Mouse (Mus musculus): Measurements from ENCODE around the gene Hes2.

The Hes2 gene

DNA sequence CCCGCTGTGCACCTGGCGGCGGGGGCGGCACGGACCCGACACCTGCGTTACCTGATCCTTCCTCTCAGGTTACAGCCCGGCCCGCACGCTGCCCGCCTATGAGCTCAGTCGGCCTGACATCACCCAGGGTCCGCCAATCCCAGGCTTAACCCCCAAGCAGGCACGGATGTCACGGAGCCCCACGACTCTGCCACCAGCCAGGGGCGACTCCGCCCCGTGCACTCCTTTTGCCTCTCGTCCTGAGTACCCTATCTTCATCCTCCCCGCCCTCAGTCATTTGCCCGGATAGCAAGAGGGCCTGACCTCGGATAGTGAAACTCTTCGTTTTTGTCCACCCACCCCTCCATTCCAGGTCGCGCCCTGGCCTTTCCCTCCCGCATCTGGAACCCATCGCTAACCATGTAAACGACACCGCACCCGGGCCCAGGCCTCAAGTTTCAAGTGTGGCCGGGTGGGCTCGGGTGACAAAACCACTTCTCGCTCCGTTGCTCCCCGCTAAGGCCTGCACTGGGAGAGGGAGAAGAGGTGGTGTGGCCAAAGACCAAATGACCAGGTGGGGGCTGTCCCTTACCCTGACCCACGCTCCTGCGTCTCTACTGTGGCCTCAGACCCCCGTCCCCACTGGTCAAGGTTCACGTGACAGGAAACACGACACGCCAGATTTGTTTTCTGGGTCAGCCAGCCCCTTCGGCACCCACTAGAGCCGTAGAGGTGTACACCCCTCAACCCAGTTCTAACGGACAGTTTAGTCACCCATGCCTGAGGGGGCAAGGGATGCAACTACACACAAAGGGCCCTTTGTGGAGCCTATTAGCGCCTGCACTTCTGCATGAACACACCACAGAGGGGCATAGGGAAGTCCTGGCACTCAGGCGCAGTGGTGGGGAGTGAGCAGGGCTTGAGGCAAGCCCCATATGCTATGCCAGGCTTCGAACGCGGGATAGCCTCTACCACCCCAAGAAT, 26.6 kb upstream of the Hes2 start:
- no peak for DNase-seq (ENCODE audit: low spot score)

DNA sequence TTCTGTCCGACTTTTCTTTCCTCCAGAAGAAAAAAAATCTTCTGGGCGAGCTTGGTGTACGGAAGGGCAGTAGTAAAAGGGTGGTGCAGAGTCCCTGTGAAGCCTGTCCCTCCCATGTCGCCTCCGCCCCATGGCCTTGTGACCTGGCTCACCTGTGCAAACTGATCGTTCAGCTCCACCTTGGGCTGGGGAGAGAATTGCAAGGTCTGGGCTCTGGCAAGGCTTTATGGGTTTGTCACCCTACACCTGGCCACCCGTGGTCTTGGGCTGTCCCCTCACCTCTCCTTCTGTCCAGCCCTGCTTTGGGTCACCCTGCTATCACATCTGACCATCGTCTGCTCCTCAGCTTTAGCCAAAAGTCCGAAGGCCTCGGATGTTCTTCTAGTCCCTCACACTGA, 25.9 kb upstream of the Hes2 start:
- DNase-seq (ENCODE audit: low spot score), result no peak

DNA sequence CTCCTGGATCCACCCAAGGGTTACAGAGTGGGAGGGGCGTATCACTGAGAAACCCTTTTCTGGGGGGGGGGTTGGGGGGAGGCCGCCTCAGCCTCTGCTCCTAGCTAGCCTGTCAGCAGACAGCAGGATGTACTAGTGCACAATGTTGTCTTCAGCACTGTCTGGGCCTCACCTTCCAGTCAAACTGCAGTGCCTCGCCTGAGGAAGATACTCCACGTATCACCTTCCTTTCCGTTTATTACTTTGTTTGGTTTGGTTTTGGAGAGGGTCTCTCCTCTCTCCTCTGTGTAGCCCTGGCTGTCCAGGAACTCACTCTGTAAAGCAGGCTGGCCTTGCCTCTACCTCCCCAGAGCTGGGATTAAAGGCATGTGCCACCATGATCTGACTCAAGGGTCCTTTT, 25.5 kb upstream of the Hes2 start:
- no peak for DNase-seq (ENCODE audit: low spot score)

DNA sequence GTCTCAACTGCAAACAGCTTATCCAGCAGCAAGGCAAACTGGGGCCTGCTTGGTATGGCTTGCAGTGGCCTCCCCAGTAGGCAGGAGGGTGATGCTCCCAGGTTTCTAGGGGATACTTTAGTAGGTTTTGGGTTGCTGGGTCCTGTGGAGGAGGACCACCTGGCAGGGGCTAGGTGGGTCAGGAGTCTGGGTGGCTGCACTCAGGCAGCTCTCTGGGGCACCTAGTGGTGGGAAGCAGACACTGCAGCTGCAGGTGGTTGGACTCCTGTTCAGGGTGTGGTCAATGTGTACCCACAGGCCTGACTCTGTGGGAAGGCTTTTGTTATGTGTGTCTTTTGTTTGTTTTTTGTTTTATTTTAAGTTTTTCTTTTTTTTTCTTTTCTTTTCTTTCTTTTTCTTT, 24.2 kb upstream of the Hes2 start:
- peak; percentile 67 for DNase-seq (ENCODE audit: low spot score)

DNA sequence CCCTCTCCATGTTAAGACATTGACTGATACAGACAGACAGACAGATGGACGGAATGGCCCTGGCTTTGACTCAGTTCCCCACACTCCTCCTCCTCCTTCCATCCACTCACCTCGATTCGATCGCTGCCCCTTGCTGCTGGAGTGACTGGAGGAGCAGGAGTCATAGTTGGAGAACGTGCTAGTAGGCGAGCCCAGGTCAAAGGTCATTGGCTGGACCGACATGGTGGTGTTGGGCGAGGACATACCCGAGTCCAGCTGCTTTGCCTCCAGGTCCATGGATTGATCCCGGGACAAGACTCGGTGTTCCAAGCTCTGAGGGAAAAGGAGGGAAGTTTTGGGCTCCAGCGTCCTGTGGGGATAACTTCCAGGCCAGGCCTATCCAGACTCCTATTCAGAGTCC, 23.3 kb upstream of the Hes2 start:
- DNase-seq (ENCODE audit: low spot score), result no peak

DNA sequence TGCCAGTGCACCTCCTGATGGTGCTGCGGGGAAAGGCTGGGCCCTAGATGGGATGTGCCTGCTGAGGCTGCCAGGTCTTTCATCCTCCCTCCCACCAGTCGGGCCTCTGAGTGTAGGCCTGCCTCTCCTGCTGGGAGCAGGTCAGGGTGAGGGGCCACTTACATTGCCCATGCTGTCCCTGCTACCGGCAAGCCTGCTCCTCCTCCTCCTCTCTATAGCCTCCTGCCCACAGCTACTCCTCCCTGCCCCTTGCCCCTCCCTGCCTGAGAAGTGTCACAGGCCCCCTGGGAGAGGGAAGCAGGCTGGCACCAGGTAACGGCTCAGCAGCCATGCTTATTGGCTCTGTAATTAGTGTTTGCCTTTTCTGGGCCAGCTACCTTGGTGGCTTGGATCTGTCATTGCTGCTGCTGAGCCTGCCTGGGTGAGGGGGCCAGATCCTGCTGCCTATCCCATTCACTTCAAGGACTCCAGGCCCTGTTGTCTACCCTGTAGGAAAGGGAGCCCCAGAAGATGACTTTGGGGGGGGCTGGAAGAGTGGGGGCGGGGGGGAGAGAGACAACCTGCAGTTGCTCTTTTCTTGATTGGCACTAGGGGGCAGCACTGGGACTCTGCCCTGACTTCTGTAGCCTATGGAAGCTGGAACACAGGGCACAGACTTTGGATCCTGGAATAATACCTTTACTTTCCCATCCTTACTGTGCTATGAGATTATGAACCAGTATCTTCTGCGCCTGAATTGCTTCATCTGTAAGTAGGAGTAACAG, 22.4 kb upstream of the Hes2 start:
- DNase-seq (ENCODE audit: low spot score), result no peak

DNA sequence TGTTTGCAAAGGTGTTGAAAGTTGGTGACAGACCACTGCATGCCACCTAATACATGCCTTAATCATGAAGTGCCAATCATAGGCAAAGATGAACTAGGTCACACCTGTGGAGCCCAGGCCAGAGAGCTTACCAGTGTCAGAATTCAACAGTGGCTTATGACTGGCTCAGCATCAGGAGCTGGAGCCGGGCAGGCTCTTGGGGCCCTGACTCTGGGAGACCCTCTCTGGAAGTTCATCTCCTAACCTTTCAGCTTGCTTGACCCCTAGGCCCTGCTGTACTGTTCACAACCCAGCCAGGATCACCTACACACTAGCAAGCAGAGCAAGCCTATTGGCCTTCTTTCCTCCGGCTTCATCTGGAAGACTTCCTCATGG, 21.8 kb upstream of the Hes2 start:
- DNase-seq (ENCODE audit: low spot score), result no peak

DNA sequence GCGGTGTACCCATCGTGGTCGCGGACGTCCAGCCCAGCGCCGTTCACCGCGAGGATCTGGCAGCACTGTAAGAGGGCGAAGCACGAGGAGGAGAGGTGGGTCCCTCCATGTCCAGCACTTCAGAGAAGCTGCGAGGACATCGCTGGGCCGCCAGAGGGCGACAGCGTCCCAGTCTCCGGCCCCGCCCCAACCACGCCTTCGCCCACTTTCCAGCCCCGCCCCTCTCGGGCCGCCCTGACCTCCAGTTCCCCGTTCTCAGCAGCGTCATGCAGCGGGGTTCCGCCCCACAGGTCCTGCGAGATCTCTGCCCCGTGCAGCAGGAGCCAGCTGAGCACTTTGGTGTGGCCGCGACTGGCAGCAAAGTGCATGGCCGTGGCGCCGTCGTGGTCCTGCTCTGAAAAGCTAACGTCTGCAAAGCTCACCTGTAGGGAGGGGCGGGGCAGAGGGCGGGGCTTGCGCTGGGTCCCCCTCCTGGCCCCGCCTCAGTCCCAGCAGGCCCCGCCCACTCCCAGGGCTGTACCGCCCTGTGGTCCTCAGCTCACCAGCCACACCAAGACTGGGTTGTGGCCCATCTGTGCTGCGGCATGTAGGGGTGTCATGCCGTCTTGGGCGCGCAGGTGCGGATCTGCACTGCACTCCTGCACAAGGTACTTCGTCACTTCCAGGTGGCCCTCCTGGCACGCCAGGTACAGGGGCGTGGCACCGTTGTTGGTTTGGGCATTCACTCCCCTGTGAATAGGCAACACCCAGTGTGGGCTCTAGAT, 20.0 kb upstream of the Hes2 start:
- peak; percentile 89 for DNase-seq (ENCODE audit: low spot score)

DNA sequence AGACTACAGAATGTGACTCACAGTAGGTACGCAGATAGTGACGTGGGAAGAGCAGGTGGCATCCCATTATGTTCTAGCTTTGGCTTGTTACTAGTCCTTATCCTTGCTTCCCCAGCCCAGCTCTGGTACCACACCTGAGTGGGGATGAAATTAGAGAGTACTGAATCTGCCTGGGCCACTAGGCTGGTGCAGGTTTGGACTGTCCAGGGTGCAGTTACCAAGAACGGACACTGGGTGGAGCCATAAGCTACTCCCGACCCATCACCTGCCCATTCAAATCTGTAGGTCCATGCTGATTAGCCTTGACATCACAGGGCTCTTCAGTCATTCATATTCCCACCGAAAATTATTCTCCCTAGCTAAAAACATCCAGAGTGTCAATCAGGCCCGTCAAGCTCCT, 18.2 kb upstream of the Hes2 start:
- peak; percentile 69 for DNase-seq (ENCODE audit: low spot score)

DNA sequence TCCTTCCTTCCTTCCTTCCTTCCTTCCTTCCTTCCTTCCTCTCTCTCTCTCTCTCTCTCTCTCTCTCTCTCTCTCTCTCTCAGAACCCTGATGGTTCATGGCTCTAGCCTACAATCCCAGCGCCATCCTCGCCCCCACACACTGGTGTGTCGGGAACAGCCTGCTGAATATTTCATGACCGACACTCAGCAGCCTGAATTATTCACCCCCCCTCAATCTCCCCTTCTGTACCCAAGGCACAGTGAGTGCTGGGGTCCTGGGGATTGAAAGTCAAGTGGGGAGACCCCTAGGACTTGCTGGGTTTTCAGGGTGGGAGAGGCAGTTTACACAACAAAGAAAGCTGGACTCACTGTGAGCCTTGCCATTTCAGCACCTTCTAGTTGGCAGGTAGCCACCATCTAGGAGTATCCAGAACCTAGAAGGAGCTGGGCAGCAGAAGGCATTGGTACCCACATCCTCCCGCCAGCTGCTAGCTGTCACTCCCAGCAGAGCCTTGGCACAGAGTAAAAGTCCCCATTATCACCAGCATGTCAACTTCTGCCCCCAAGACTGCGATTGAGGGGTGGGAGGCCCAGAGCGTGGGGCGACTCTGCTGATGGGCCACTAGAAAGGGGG, 17.0 kb upstream of the Hes2 start:
- no peak for DNase-seq (ENCODE audit: low spot score)

DNA sequence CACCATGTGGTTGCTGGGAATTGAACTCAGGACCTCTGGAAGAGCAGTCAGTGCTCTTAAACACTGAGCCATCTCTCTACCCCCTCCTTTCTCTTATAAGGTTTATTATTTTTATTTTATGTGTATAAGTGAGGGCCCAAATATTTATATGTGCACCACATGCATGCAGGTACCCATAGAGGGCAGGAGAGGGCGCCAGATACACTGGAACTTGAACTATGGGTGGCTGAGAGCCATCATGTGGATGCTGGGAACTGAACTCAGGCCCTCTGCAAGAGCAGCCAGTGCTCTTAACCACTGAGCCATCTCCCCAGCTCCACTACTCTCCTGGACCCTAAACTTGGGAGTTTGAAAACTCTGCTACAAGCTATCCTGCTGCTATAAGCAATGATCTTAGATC, 15.0 kb upstream of the Hes2 start:
- no peak for DNase-seq (ENCODE audit: low spot score)

DNA sequence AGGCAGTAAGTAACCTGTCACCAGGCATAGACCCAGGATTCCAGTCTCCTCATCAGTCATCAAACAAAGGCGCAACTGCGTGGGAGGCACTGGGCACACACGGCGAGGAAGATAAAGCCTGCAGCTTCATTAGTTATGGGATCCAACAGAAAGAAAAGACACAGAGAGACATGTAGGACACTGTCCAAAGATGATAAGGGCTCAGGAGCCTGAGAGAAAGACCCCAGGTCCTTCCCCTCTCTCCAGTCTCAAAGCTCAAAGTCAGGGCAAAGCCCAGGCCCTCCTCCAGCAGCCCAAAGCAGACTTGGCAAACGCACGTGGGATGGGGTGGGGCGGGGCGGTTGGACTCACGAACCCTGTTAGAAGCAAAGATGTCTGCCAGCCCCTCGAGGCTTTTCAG, 13.2 kb upstream of the Hes2 start:
- DNase-seq (ENCODE audit: low spot score), result no peak

DNA sequence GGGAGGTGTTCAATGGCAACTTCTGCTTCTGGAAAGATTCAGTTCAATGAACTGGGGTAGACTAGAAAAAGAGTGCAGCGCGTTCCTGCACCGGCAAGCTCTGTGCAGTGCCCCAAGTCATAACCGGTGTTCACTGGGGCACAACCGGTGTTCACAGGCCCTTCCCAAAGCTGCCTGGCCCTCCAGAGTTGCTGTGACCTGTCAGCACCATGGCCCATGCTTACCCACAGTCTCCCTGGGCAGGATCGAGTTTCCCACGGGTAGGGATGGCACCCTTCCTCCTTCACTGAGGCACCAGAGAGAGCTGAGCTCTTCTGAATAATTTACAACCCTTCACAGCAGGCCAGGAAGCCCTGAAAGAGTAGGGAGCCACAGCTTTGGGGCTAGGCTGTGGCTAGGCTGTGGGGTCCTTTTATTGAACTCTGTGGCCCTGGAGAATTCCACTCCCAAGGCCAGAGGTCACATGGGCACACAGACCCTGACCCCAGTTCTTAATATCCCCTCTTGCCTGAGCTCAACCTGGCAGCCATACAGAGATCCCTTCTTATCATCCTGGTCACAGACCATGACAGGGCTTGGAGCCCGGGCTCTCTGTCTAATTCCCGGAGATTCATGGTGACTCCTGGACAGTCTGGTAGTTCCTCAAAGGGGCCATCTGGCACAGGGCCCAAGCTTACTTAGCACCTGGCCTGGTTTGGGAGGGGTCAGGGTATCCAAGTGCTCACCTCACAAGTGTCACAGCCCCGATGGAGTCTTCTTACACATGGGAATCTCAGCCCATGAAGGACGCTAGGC, 12.4 kb upstream of the Hes2 start:
- no peak for DNase-seq (ENCODE audit: low spot score)

DNA sequence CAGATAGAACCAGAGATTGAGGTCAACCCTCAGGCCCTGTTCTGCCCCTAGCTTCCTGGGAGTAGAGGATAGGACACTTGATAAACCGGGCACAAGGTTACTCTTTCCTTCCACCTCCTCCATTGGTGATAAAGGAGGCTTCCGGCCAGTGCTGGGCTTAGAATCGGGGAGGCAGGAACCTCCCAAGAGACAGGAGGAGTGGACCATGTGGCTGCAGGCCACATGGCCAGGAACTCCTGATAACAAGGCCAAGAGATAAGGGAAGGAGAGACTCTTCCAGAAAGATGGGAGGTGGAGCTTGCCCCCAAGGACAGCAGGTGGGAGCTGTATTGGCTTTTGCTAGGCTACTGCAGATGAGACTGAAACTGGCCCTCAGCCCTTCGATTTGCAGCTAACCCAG, 8.1 kb upstream of the Hes2 start:
- DNase-seq (ENCODE audit: low spot score), result no peak

DNA sequence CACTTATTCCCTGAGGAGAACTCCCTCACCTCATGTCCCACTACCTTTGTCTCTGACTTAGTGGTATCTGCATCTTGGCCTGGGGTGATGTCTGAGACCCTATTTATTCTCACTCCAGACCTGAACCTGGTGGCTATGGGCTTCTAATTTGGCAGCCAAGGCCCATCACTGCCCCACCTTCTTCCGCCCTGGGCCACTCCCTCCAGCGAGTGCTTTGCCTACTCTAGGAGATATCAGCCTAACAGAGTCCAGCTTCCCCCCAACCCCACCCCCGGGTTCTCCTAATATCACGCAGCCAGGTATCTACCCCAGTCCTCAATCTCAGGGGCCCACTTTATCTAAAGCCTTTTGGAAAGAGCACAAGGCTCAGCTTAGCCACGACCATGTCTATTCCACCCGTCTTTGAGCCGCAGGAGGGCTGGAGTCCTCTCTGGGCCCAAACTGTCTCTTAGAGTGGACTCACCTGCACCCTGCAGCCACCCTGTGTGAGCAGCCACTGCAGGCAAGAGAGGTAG, 7.2 kb upstream of the Hes2 start:
- no peak for DNase-seq (ENCODE audit: low spot score)

DNA sequence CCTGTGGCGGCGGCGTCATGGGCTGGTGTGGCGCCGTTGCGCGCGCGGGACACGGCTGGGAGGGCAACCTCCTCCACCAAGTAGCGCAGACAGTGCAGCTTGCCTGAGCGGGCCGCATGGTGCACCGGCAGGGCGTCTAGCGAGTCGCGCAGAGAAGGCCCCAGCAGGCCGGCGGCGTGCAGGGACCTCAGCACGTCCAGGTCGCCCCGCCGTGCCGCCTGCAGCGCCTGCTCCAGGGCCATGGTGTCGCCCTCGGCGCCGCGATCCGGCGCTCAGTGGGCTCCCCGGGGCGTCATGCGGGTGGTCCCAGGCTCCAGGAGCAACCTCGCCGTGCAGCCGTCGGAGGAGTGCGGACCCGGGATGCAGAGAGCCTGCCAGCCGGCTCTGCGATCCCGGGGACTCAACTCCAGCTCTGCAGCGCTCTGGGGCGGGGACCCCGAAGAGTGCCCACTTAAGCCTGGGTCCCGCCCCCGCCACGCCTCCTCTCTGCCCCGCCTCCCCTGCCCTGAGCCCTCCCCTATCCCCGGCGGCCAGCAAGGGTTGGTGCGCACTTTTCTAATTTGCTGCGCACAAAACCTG, 6.6 kb upstream of the Hes2 start, which contains the start of gene Espn:
Espn (minus strand) TSS at position 406 of the 579 bp plus-strand sequence.
- DNase-seq (ENCODE audit: low spot score), result peak; percentile 67

DNA sequence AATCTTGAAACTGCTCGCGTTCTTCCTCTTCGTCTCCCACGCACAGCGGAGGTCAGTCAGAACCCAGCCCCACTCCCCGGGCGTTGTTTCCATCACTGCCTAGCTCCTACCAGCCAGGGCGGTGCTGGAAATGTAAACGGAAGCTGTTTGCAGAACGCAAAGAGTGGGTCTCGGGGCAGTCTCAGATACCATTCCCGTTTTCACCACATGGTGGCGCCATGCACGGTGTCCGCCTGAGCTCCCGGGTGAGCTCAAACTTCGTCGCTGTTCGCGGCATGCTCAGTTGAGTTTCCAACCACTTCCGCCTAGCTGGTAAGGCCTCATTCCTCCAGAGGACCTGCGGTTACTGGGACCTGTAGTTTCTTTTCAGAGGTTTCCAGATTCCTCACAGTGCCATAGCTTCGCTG, 4.9 kb upstream of the Hes2 start:
- peak; percentile 91 for DNase-seq (ENCODE audit: low spot score)

DNA sequence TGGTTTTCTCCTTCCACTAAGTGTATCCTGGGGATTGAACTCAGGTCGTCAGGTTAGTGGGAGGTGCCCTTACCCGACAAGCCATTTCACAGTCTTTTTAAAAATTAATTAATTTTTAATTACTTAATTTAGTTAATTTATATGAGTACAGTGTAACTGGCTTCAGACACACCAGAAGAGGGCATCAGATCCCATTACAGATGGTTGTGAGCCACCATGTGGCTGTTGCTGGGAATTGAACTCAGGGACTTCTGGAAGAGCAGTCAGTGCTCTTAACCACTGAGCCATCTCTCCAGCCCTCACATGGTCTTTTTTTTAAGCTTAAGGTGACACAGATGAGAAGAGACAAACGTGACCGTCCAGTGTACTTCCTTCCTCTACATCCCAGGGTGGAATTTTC, 3.6 kb upstream of the Hes2 start:
- DNase-seq (ENCODE audit: low spot score), result no peak

DNA sequence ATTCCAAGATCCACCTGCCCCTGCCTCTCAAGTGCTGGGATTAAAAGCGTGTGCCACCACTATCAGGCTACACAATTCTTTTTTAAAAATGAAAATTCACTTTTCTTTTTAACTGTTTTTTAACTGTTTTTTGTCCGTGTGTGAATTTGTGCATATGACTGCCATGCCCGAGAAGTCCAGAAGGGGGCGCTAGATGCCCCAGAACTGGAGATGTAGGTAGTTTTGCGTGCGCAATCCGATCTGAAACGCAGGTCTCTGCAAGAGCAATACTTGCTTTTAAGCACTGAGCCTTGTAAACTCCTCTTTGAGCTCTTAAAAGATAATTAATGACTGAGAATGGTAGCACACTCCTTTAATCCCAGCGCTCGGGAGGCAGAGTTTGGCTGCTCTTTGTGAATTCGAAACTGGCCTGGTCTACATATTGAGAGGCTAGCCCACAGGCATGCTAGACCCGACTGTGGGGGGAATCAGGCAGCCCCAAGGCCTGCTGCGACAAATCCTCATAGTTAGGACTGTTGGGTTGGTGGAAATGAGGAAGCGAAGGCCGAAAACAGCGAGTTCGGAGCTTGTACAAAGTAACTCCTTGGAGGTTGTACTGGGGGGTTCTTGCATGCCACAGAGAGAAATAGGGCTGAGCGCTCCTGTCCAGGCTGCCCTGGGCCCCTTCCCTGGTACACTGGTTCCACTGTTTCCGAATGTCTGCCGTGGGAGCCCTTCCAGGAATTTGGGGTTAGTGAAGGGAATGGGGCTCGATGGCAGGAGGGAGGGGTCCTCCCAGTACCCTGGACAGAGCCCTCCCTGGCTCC, 685 bp upstream of the Hes2 start:
- no peak for DNase-seq (ENCODE audit: low spot score)

DNA sequence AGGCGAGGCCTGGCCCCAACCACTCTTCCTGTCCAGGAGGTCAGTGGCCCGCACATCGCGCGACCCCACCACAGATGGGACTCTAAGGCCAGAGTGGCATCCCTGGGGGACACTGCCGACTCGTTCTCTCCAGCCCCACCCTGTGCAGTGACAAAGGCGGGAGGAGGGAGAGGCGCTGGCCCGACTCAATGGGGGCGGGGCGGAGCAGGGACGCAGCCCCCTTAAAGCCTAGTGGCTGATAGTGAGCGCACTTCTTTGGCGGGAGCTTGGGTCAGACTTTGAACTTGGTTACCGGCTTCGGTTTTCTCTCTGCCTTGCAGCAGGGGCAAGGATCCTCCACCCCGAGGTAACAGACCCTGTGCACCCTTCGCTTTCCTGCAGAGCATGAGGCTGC, 615 bp downstream of the Hes2 start:
- no peak for DNase-seq (ENCODE audit: low spot score)
